Mouse (Mus musculus) hematopoietic stem cell, adult 5-6 weeks (primary cell): ENCODE measurements at regions not wholly inside any gene's neighbourhood (a gene's known extent, or its start where the extent isn't known, plus 50 kb on each side); places are given as distances from the start of the nearest gene placed in this dataset.

Experiments used
- ATAC-seq, 2 experiments: fragments of 125-278 bp in 1 of 2; replicated peaks in 1 of 2; 2 replicates each; pipeline ENCODE4 v1.8.0; 2016 to 2017; ENCODE audit warnings: inconsistent platforms in 2 of 2, mild to moderate bottlenecking in 2 of 2, moderate number of reproducible peaks in 2 of 2, low read depth in 1 of 2, moderate TSS enrichment in 1 of 2; ENCODE audit not compliant: low FRiP score in 2 of 2, poor library complexity in 2 of 2, severe bottlenecking in 2 of 2, insufficient read depth in 1 of 2, low TSS enrichment in 1 of 2

DNA sequence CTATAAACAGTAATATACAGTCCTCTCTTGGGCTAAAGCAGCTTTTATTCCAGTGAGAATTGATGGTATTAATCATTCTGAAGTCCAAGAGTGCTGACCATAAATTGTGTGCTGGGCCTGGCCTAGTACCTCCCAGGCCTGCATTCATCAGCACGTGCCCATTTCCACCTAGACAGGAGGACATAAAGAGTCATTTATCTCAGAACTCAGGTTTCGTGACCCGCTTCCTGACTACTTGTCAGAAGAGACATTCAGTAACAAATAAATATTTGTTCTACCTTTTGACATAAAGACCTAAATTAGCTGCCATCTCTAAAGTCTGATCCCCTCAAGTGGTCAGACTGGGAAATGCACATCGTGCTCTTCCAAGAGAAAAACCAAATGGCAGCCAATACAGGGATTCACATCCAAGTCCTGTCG lies 1522.6 kb downstream of the 4930444P10Rik start:
- ATAC-seq = peak in 1 of 2 experiments; percentile 48; a peak in 2 of 4 replicates

DNA sequence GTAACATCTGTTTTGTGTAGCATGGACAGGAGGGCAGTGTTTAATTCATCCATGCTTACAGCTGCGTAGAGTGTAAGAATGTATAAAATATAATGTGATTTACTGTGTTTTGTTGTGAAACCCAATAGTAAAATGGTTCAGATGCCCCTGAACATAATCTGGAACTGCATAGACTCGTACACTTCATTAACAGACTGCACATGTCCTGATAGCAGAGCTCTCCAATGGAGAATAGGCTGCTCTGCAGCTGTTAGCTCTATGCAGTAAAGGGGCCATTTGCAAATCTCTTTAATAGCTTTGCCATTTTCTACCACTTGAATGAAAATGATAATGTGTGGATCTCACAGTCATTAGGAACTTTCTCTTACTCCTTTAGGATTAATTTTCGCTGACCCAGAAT lies 1523.0 kb downstream of the 4930444P10Rik start:
- no peak for ATAC-seq

DNA sequence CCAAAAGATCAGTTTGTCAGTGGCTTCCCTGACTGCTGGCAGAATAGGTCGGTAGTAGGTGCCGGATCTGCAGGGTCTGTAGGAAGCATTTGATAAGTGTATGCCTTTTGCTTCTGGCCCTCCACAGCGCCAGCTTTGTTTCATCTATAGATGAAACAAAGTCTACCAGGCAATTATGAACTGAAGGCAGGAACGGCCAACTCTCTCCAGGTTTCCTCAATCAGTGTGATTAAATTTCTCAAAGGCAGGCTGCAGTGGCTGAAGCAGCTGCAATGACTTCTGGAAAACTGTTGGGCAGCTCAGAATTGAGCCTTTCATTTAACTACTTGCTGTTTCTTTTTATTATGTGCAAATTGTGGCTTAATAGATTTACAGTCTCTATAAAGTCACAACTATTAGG lies 1526.1 kb downstream of the 4930444P10Rik start:
- ATAC-seq = no peak

DNA sequence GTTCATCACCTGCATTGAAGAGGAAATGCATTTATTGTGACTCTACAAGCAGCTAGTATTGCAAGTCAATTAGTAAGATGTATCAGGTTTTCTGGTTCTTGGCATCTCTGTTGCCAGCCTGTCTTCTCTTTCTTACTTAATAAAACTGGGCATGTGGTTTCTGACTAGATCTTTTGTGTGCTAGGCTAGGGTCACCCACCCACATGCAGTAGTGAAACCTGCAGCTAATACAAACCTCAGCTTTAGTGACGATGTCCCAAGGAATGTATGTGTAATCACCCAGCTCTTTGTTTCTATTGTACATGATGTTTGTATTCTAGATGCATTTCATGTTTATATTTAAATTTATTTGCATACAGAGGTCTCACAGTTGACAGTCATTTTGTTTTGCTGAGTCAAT lies 1526.7 kb downstream of the 4930444P10Rik start:
- ATAC-seq = no peak
